Mouse (Mus musculus) liver, embryonic 11.5 days (tissue): ENCODE data around the gene Sdk2. TPM values are rescaled to one million over a fixed set of nuclear protein-coding genes. Genes with fewer than 3 reads are reported as not detected.

Experiments used
- ATAC-seq: fragments of 200-750 bp; cut with Nextera tagmentation; replicated peaks from 2 replicates; pipeline ENCODE4 v1.8.0; 2017; ENCODE audit warnings: moderate number of reproducible peaks, mild to moderate bottlenecking, moderate TSS enrichment, moderate library complexity; ENCODE audit not compliant: low FRiP score
- DNase-seq: peaks from one replicate; pipeline ENCODE4 v3.0.0-alpha.2; 2017; ENCODE audit warnings: low spot score
- H3K27ac ChIP-seq: fragments of 300-500 bp; sonication (generic); 2 replicates; pipeline ENCODE4 v1.5.1; 2014; ENCODE audit warnings: mild to moderate bottlenecking, low read depth, low read length, control low read depth
- H3K27me3 ChIP-seq: fragments of 300-500 bp; sonication (generic); replicated peaks from 2 replicates; pipeline ENCODE4 v1.6.1; 2014; ENCODE audit warnings: low read length, mixed read lengths; ENCODE audit not compliant: control insufficient read depth, insufficient read depth
- H3K36me3 ChIP-seq: fragments of 300-500 bp; sonication (generic); 2 replicates; pipeline ENCODE4 v1.6.1; 2014; ENCODE audit warnings: mild to moderate bottlenecking, low read length, moderate library complexity, mixed read lengths; ENCODE audit not compliant: control insufficient read depth, insufficient read depth
- H3K4me1 ChIP-seq: fragments of 300-500 bp; sonication (generic); replicated peaks from 2 replicates; pipeline ENCODE4 v1.6.1; 2014; ENCODE audit warnings: low read length, mixed read lengths; ENCODE audit not compliant: control insufficient read depth, insufficient read depth
- H3K4me2 ChIP-seq: fragments of 300-500 bp; sonication (generic); 2 replicates; pipeline ENCODE4 v1.6.1; 2014; ENCODE audit warnings: mild to moderate bottlenecking, control low read depth, moderate library complexity
- H3K4me3 ChIP-seq: fragments of 300-500 bp; sonication (generic); 2 replicates; pipeline ENCODE4 v1.5.1; 2014; ENCODE audit warnings: low read depth, low read length, control low read depth
- H3K9ac ChIP-seq: fragments of 300-500 bp; sonication (generic); 2 replicates; pipeline ENCODE4 v1.6.1; 2014; ENCODE audit warnings: low read depth, low read length, control low read depth
- H3K9me3 ChIP-seq: fragments of 300-500 bp; sonication (generic); 2 replicates; pipeline ENCODE4 v1.6.1; 2016; ENCODE audit warnings: low read length, inconsistent platforms, mixed read lengths; ENCODE audit not compliant: control insufficient read depth
- WGBS: fragments of 180-500 bp; shearing (Covaris S2); extraction: QIAGEN DNeasy Blood & Tissue Kit; methylation state at CpG from one replicate; pipeline ENCODE4 v1.1.7; 2014; 5-methylcytosine and 5-hydroxymethylcytosine counted together
- polyA plus RNA-seq: library from polyadenylated mRNA; unstranded; fragments of >200 nt; fragmentation: Nextera tagmentation; extraction: Ambion mirVana; gene quantifications from 2 replicates; pipeline ENCODE4 v1.2.1, GENCODE M21; 2014

Sdk2 gene
- polyA plus RNA-seq, 1 experiment from 2014 or later = 1.9 TPM

- ATAC-seq = no peak
- Histone ChIP-seq H3K9ac (no peak overlapping the region), H3K27ac (no peak overlapping the region), H3K9me3 (0 out of 2 replicates have a peak, but pooled peaks cover 2% of the 10 kb centered on the region), H3K4me3 (no peak overlapping the region), H3K36me3 (no peaks in the 10 kb centered on the region), H3K4me1 (no peaks in the 10 kb centered on the region), H3K4me2 (no peak overlapping the region), H3K27me3 (no peaks in the 10 kb centered on the region)
- DNase-seq = no peak
- WGBS = 69% methylated on average over 7 of the region's 7 CpGs
Observed at GRCm38 (mm10) chr11:113950904-113951615, 115.8 kb downstream of the Sdk2 start.

GRCm38 (mm10) chr11:113948676-113949075 lies 118.2 kb downstream of the Sdk2 start:
- H3K36me3 ChIP-seq = no peaks in the 10 kb centered on the region
- ATAC-seq (no peak), DNase-seq (no peak)
- no peaks in the 10 kb centered on the region for H3K4me1 ChIP-seq
- H3K4me3 ChIP-seq = no peak overlapping the region
- H3K9ac ChIP-seq = no peak overlapping the region
- H3K27me3 ChIP-seq = no peaks in the 10 kb centered on the region
- H3K27ac ChIP-seq = no peak overlapping the region
- no peak overlapping the region for H3K4me2 ChIP-seq
- H3K9me3 ChIP-seq = no peaks in the 10 kb centered on the region
- 82% methylated on average over 8 of the region's 8 CpGs for WGBS

- Histone ChIP-seq H3K4me2 (no peak overlapping the region), H3K4me1 (no peaks in the 10 kb centered on the region), H3K4me3 (no peak overlapping the region), H3K27me3 (no peaks in the 10 kb centered on the region), H3K9ac (no peak overlapping the region), H3K9me3 (no peaks in the 10 kb centered on the region), H3K27ac (no peak overlapping the region), H3K36me3 (no peaks in the 10 kb centered on the region)
- DNase-seq = no peak
- no peak for ATAC-seq
- WGBS = 58% methylated on average over 9 of the region's 9 CpGs
Observed at GRCm38 (mm10) chr11:113942101-113942735, 124.6 kb downstream of the Sdk2 start.

GRCm38 (mm10) chr11:113933678-113934077 lies 133.2 kb downstream of the Sdk2 start:
- H3K4me3 ChIP-seq = no peak overlapping the region
- 66% methylated on average over 9 of the region's 9 CpGs for WGBS
- no peaks in the 10 kb centered on the region for H3K36me3 ChIP-seq
- H3K27me3 ChIP-seq = no peaks in the 10 kb centered on the region
- 0 out of 2 replicates have a peak, but pooled peaks cover 7% of the 10 kb centered on the region for H3K4me1 ChIP-seq
- H3K9ac ChIP-seq = no peak overlapping the region
- no peak overlapping the region for H3K27ac ChIP-seq
- ATAC-seq = no peak
- no peak for DNase-seq
- no peak overlapping the region for H3K4me2 ChIP-seq
- H3K9me3 ChIP-seq = no peaks in the 10 kb centered on the region

GRCm38 (mm10) chr11:113932909-113933308 lies 133.9 kb downstream of the Sdk2 start:
- no peak for ATAC-seq
- no peaks in the 10 kb centered on the region for H3K9me3 ChIP-seq

GRCm38 (mm10) chr11:113931701-113932100 lies 135.1 kb downstream of the Sdk2 start:
- no peak overlapping the region for H3K4me3 ChIP-seq
- H3K9me3 ChIP-seq = no peaks in the 10 kb centered on the region
- 0 out of 2 replicates have a peak, but pooled peaks cover 7% of the 10 kb centered on the region for H3K4me1 ChIP-seq
- H3K9ac ChIP-seq = no peak overlapping the region
- no peak overlapping the region for H3K4me2 ChIP-seq
- no peak for ATAC-seq
- H3K36me3 ChIP-seq = no peaks in the 10 kb centered on the region
- no peak for DNase-seq
- no peaks in the 10 kb centered on the region for H3K27me3 ChIP-seq
- no peak overlapping the region for H3K27ac ChIP-seq
- WGBS = 62% methylated on average over 4 of the region's 4 CpGs

More at GRCm38 (mm10) chr11:113932909-113933308, 133.9 kb downstream of the Sdk2 start:
- H3K9ac ChIP-seq = no peak overlapping the region
- H3K4me2 ChIP-seq = no peak overlapping the region
- no peaks in the 10 kb centered on the region for H3K27me3 ChIP-seq
- 0 out of 2 replicates have a peak, but pooled peaks cover 7% of the 10 kb centered on the region for H3K4me1 ChIP-seq
- H3K36me3 ChIP-seq = no peaks in the 10 kb centered on the region
- H3K27ac ChIP-seq = no peak overlapping the region
- WGBS = 74% methylated on average over 7 of the region's 7 CpGs
- no peak overlapping the region for H3K4me3 ChIP-seq
- no peak for DNase-seq

GRCm38 (mm10) chr11:113930112-113930511 lies 136.7 kb downstream of the Sdk2 start:
- Histone ChIP-seq H3K4me3 (no peak overlapping the region), H3K36me3 (no peaks in the 10 kb centered on the region), H3K4me2 (no peak overlapping the region), H3K9me3 (no peaks in the 10 kb centered on the region), H3K27me3 (no peaks in the 10 kb centered on the region), H3K9ac (no peak overlapping the region), H3K4me1 (0 out of 2 replicates have a peak, but pooled peaks cover 7% of the 10 kb centered on the region), H3K27ac (no peak overlapping the region)
- DNase-seq (no peak), ATAC-seq (no peak)
- 78% methylated on average over 11 of the region's 11 CpGs for WGBS

GRCm38 (mm10) chr11:113928831-113929230 lies 138.0 kb downstream of the Sdk2 start:
- WGBS = 68% methylated on average over 2 of the region's 2 CpGs
- H3K27me3 ChIP-seq = no peaks in the 10 kb centered on the region
- no peak overlapping the region for H3K9ac ChIP-seq
- H3K27ac ChIP-seq = no peak overlapping the region
- no peak overlapping the region for H3K4me2 ChIP-seq
- 0 out of 2 replicates have a peak, but pooled peaks cover 4% of the 10 kb centered on the region for H3K4me1 ChIP-seq
- H3K9me3 ChIP-seq = no peaks in the 10 kb centered on the region
- H3K4me3 ChIP-seq = no peak overlapping the region
- no peak for ATAC-seq
- no peak for DNase-seq
- H3K36me3 ChIP-seq = no peaks in the 10 kb centered on the region

GRCm38 (mm10) chr11:113928291-113928690 lies 138.6 kb downstream of the Sdk2 start:
- DNase-seq (no peak), ATAC-seq (no peak)
- Histone ChIP-seq H3K27ac (no peak overlapping the region), H3K4me3 (no peak overlapping the region), H3K4me2 (no peak overlapping the region), H3K9me3 (no peaks in the 10 kb centered on the region), H3K4me1 (no peaks in the 10 kb centered on the region), H3K9ac (no peak overlapping the region), H3K36me3 (no peaks in the 10 kb centered on the region), H3K27me3 (no peaks in the 10 kb centered on the region)
- WGBS = 78% methylated on average over 9 of the region's 9 CpGs
